ENCODE assay signal across 15 mouse cellular contexts in the genomic region with DNA sequence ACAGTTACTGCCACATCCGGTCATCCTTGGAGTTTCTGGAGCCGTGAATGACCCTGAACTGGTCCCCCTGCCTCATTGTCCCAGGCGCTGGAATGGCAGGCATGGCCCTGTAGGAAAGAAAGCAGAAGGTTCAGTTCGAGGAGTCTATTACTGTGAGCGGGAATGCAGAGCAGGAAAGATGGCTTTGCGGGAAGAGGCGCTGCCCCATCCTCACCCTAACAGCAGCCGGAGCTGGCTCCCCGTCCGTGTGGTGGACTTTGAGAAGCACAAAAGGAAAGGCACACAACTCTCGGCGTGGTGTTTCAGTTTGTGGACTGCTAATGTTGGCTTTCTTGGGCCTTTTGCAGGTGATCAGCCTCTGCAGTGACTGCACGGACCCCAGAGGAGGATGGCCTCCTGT. TPM values are rescaled to one million over a fixed set of nuclear protein-coding genes. Genes with fewer than 3 reads are reported as not detected.
DNase-seq lines count a peak whose midpoint lies in the region; ATAC-seq and TF ChIP-seq lines count a peak whose summit lies in the region.
"Had no signal": no experiment of that assay in that cellular context is flagged by ENCODE, and none has a peak within 500 bp of the region (broad histone marks: within the 10 kb centered on the region; RNA-seq: fewer than 3 reads in every experiment).

No protein-coding gene starts in this region.

- H3K9ac ChIP-seq in midbrain, embryonic 16.5 days (ENCODE audit: low read depth, low read length) = no peak overlapping the region
- H3K9ac ChIP-seq in hindbrain, embryonic 15.5 days = no peak overlapping the region
- H3K9ac ChIP-seq in midbrain, embryonic 14.5 days (replicated peaks; ENCODE audit: low read length) = no peak overlapping the region
- H3K9ac ChIP-seq: limb, embryonic 15.5 days; liver, postnatal 0 days had no signal

- H3K27me3 ChIP-seq in midbrain, embryonic 10.5 days (ENCODE audit: low read depth, poor library complexity, severe bottlenecking) = no peaks in the 10 kb centered on the region
- H3K27me3 ChIP-seq in midbrain, embryonic 16.5 days (ENCODE audit: control insufficient read depth, insufficient read depth, low read depth, low read length) = no peaks in the 10 kb centered on the region
- H3K27me3 ChIP-seq in hindbrain, embryonic 15.5 days = no peaks in the 10 kb centered on the region
- H3K27me3 ChIP-seq in midbrain, embryonic 14.5 days (ENCODE audit: control insufficient read depth, insufficient read depth, low read length) = no peaks in the 10 kb centered on the region
- no peaks in the 10 kb centered on the region for H3K27me3 ChIP-seq in kidney, adult 2 months (replicated peaks; ENCODE audit: control insufficient read depth, insufficient read depth, low read length)
- H3K27me3 ChIP-seq: embryonic facial prominence, embryonic 15.5 days; limb, embryonic 15.5 days had no signal

- H3K27ac ChIP-seq in midbrain, embryonic 10.5 days (replicated peaks) = peak overlapping the region; percentile 91
- no peak overlapping the region for H3K27ac ChIP-seq in midbrain, embryonic 16.5 days (ENCODE audit: low read length)
- peak overlapping the region; percentile 91; the same call in 1 of the 2 replicates for H3K27ac ChIP-seq in hindbrain, embryonic 15.5 days (replicated peaks)
- 0 out of 2 replicates have a peak overlapping the region, but pooled peaks have one; percentile 90 for H3K27ac ChIP-seq in midbrain, embryonic 14.5 days (replicated peaks; ENCODE audit: low read depth, low read length)
- H3K27ac ChIP-seq in kidney, adult 2 months (ENCODE audit: insufficient read depth, low read depth, low read length) = no peak overlapping the region

- no peak for TF ChIP-seq POLR2A in kidney, adult 2 months (IDR thresholded peaks at IDR 0.05; ENCODE audit: low read depth, low read length)

- 0 out of 2 replicates have a peak overlapping the region, but pooled peaks have one; percentile 81 for H3K4me3 ChIP-seq in midbrain, embryonic 10.5 days
- no peak overlapping the region for H3K4me3 ChIP-seq in midbrain, embryonic 16.5 days (ENCODE audit: low read depth, low read length)
- H3K4me3 ChIP-seq in hindbrain, embryonic 15.5 days = no peak overlapping the region
- H3K4me3 ChIP-seq in midbrain, embryonic 14.5 days (replicated peaks; ENCODE audit: low read depth, low read length) = no peak overlapping the region
- H3K4me3 ChIP-seq in kidney, adult 2 months (ENCODE audit: insufficient read depth, low read depth, low read length) = no peak overlapping the region

- no peaks in the 10 kb centered on the region for H3K9me3 ChIP-seq in midbrain, embryonic 10.5 days (replicated peaks)
- no peaks in the 10 kb centered on the region for H3K9me3 ChIP-seq in midbrain, embryonic 16.5 days (replicated peaks; ENCODE audit: control insufficient read depth, low read length, poor library complexity, severe bottlenecking)
- no peaks in the 10 kb centered on the region for H3K9me3 ChIP-seq in hindbrain, embryonic 15.5 days
- no peaks in the 10 kb centered on the region for H3K9me3 ChIP-seq in midbrain, embryonic 14.5 days (ENCODE audit: control insufficient read depth, low read length)
- H3K9me3 ChIP-seq: embryonic facial prominence, embryonic 15.5 days; limb, embryonic 15.5 days had no signal

- DNase-seq in cerebellum, adult 11-12 months = peak; percentile 49
- DNase-seq in cerebellum, postnatal 25 days = no peak
- no peak for DNase-seq in midbrain, embryonic 10.5 days (ENCODE audit: low spot score)
- no peak for DNase-seq in midbrain, embryonic 14.5 days
- no peak for DNase-seq in left cerebral cortex, adult 8-10 months (ENCODE audit: low spot score in 2 of 2)
- no peak for DNase-seq in kidney, adult 2 months
- DNase-seq: gastrocnemius, postnatal 10 days; heart, postnatal 36 days; kidney, adult 18-20 months; liver, postnatal 0 days; retina, postnatal 1 day had no signal

- no peak for TF ChIP-seq CTCF in kidney, adult 2 months (conservative IDR thresholded peaks at IDR 0.05; ENCODE audit: insufficient read depth, insufficient read length, low read depth, low read length)

- no peak overlapping the region for H3K4me2 ChIP-seq in midbrain, embryonic 16.5 days (ENCODE audit: low read length)
- no peak overlapping the region for H3K4me2 ChIP-seq in hindbrain, embryonic 15.5 days
- no peak overlapping the region for H3K4me2 ChIP-seq in midbrain, embryonic 14.5 days (ENCODE audit: low read length)

- 0 out of 2 replicates have a peak, but pooled peaks cover 2% of the 10 kb centered on the region for H3K36me3 ChIP-seq in midbrain, embryonic 10.5 days
- no peaks in the 10 kb centered on the region for H3K36me3 ChIP-seq in midbrain, embryonic 16.5 days (ENCODE audit: control insufficient read depth, insufficient read depth, low read length)
- H3K36me3 ChIP-seq in hindbrain, embryonic 15.5 days = no peaks in the 10 kb centered on the region
- H3K36me3 ChIP-seq in midbrain, embryonic 14.5 days (ENCODE audit: control insufficient read depth, insufficient read depth, low read length) = no peaks in the 10 kb centered on the region
- H3K36me3 ChIP-seq in kidney, adult 2 months (ENCODE audit: control insufficient read depth, insufficient read depth, low read length) = no peaks in the 10 kb centered on the region
- H3K36me3 ChIP-seq: embryonic facial prominence, embryonic 15.5 days; limb, embryonic 15.5 days had no signal

- peaks cover 40% of the 10 kb centered on the region for H3K4me1 ChIP-seq in midbrain, embryonic 10.5 days
- peaks cover 14% of the 10 kb centered on the region for H3K4me1 ChIP-seq in midbrain, embryonic 16.5 days (ENCODE audit: control insufficient read depth, insufficient read depth, low read length)
- peaks cover 27% of the 10 kb centered on the region for H3K4me1 ChIP-seq in hindbrain, embryonic 15.5 days (replicated peaks)
- peaks cover 5% of the 10 kb centered on the region for H3K4me1 ChIP-seq in midbrain, embryonic 14.5 days (ENCODE audit: control insufficient read depth, insufficient read depth, low read length)
- peaks cover under 1% of the 10 kb centered on the region; the same call in 1 of the 2 replicates for H3K4me1 ChIP-seq in kidney, adult 2 months (ENCODE audit: control insufficient read depth, insufficient read depth, low read length)

- 91% methylated on average over 13 of the region's 13 CpGs for WGBS in midbrain, embryonic 10.5 days
- 94% methylated on average over 13 of the region's 13 CpGs for WGBS in midbrain, embryonic 16.5 days
- WGBS in hindbrain, embryonic 15.5 days = 91% methylated on average over 13 of the region's 13 CpGs
- WGBS in midbrain, embryonic 14.5 days = 92% methylated on average over 13 of the region's 13 CpGs
- WGBS in kidney, adult 2 months = 89% methylated on average over 13 of the region's 13 CpGs

- ATAC-seq in midbrain, embryonic 16.5 days = no peak
- no peak for ATAC-seq in hindbrain, embryonic 15.5 days (ENCODE audit: low FRiP score, low read depth)
- no peak for ATAC-seq in midbrain, embryonic 14.5 days (ENCODE audit: low FRiP score, low TSS enrichment)

RNA-seq across cellular contexts. Expression of a gene that starts 0.7 kb away (rescaled TPM):
- 180 and 183 TPM in 2 replicates for polyA plus RNA-seq in midbrain, embryonic 10.5 days (2016; fragmentation: Nextera tagmentation; extraction: Ambion mirVana)
- 167 and 182 TPM in 2 replicates for polyA plus RNA-seq in midbrain, embryonic 16.5 days (2015; fragmentation: Nextera tagmentation; extraction: Ambion mirVana)
- 166 and 176 TPM in 2 replicates for polyA plus RNA-seq in hindbrain, embryonic 15.5 days (2015; fragmentation: Nextera tagmentation; extraction: Ambion mirVana)
- polyA plus RNA-seq in midbrain, embryonic 14.5 days (2014; fragmentation: Nextera tagmentation; extraction: Ambion mirVana) = 149 and 178 TPM in 2 replicates
- 10 to 100 TPM; 76.5 to 94.5 (median 85.6) TPM for total RNA-seq in left cerebral cortex, adult 8-10 months (2022)
- polyA plus RNA-seq in kidney, adult 2 months (2012; rRNA removed) = 48.9 and 49.2 TPM in 2 replicates

RNA-seq across cellular contexts. Expression of a gene that starts 11.4 kb away (rescaled TPM):
- 9.1 and 13.4 TPM in 2 replicates for polyA plus RNA-seq in midbrain, embryonic 10.5 days (2016; fragmentation: Nextera tagmentation; extraction: Ambion mirVana)
- polyA plus RNA-seq in midbrain, embryonic 16.5 days (2015; fragmentation: Nextera tagmentation; extraction: Ambion mirVana) = 15.4 and 16.1 TPM in 2 replicates
- 19.2 and 19.8 TPM in 2 replicates for polyA plus RNA-seq in hindbrain, embryonic 15.5 days (2015; fragmentation: Nextera tagmentation; extraction: Ambion mirVana)
- polyA plus RNA-seq in midbrain, embryonic 14.5 days (2014; fragmentation: Nextera tagmentation; extraction: Ambion mirVana) = 13.3 and 16.0 TPM in 2 replicates
- total RNA-seq in left cerebral cortex, adult 8-10 months (2022) = 10 to 100 TPM; 15.7 to 28.6 (median 17.7) TPM
- polyA plus RNA-seq in kidney, adult 2 months (2012; rRNA removed) = 9.4 and 11.0 TPM in 2 replicates

RNA-seq across cellular contexts. Expression of a gene that starts 18.1 kb away (rescaled TPM):
- 0.42 and 0.63 TPM in 2 replicates for polyA plus RNA-seq in midbrain, embryonic 10.5 days (2016; fragmentation: Nextera tagmentation; extraction: Ambion mirVana)
- 1.7 and 1.9 TPM in 2 replicates for polyA plus RNA-seq in midbrain, embryonic 16.5 days (2015; fragmentation: Nextera tagmentation; extraction: Ambion mirVana)
- polyA plus RNA-seq in hindbrain, embryonic 15.5 days (2015; fragmentation: Nextera tagmentation; extraction: Ambion mirVana) = 1.7 and 1.9 TPM in 2 replicates
- polyA plus RNA-seq in midbrain, embryonic 14.5 days (2014; fragmentation: Nextera tagmentation; extraction: Ambion mirVana) = 0.40 and 0.96 TPM in 2 replicates
- 10 to 100 TPM; 10.2 to 11.9 (median 11.5) TPM for total RNA-seq in left cerebral cortex, adult 8-10 months (2022)
- polyA plus RNA-seq in kidney, adult 2 months (2012; rRNA removed) = 0.19 and 0.31 TPM in 2 replicates
- total RNA-seq: heart, postnatal 36 days had no signal
- polyA plus RNA-seq: liver, postnatal 0 days had no signal

RNA-seq across cellular contexts. Expression of a gene that starts 22.8 kb away (rescaled TPM):
- 3,389 and 3,784 TPM in 2 replicates for polyA plus RNA-seq in midbrain, embryonic 10.5 days (2016; fragmentation: Nextera tagmentation; extraction: Ambion mirVana)
- polyA plus RNA-seq in midbrain, embryonic 16.5 days (2015; fragmentation: Nextera tagmentation; extraction: Ambion mirVana) = 1,781 and 1,796 TPM in 2 replicates
- polyA plus RNA-seq in hindbrain, embryonic 15.5 days (2015; fragmentation: Nextera tagmentation; extraction: Ambion mirVana) = 2,082 and 2,226 TPM in 2 replicates
- polyA plus RNA-seq in midbrain, embryonic 14.5 days (2014; fragmentation: Nextera tagmentation; extraction: Ambion mirVana) = 2,701 and 2,857 TPM in 2 replicates
- total RNA-seq in left cerebral cortex, adult 8-10 months (2022) = 100 to 1,000 TPM; 653 to 769 (median 710) TPM
- polyA plus RNA-seq in kidney, adult 2 months (2012; rRNA removed) = 3,589 and 3,709 TPM in 2 replicates

RNA-seq across cellular contexts. Expression of a gene that starts 31.3 kb away (rescaled TPM):
- 69.4 and 74.0 TPM in 2 replicates for polyA plus RNA-seq in midbrain, embryonic 10.5 days (2016; fragmentation: Nextera tagmentation; extraction: Ambion mirVana)
- 59.7 and 65.0 TPM in 2 replicates for polyA plus RNA-seq in midbrain, embryonic 16.5 days (2015; fragmentation: Nextera tagmentation; extraction: Ambion mirVana)
- polyA plus RNA-seq in hindbrain, embryonic 15.5 days (2015; fragmentation: Nextera tagmentation; extraction: Ambion mirVana) = 62.0 and 68.5 TPM in 2 replicates
- polyA plus RNA-seq in midbrain, embryonic 14.5 days (2014; fragmentation: Nextera tagmentation; extraction: Ambion mirVana) = 46.5 and 54.0 TPM in 2 replicates
- total RNA-seq in left cerebral cortex, adult 8-10 months (2022) = 100 to 1,000 TPM in 1 of 4 experiments, 10 to 100 TPM in 3; 89.4 to 101 (median 91.1) TPM
- 18.4 and 24.4 TPM in 2 replicates for polyA plus RNA-seq in kidney, adult 2 months (2012; rRNA removed)

Comparison
In these comparisons a context has a peak if more than half of its experiments do, and no peak if none do; other contexts are left out.
1. H3K27ac ChIP-seq: peak in midbrain, embryonic 10.5 days (single experiment), hindbrain, embryonic 15.5 days (single experiment) and midbrain, embryonic 14.5 days (single experiment); none in midbrain, embryonic 16.5 days (single experiment) and kidney, adult 2 months (single experiment).